Mouse (Mus musculus) liver, embryonic 14.5 days (tissue): Measurements from ENCODE around the gene Rhbdd2. TPM values are rescaled to one million over a fixed set of nuclear protein-coding genes. Genes with fewer than 3 reads are reported as not detected.

Experiments
- ATAC-seq: fragments of 200-750 bp; cut with Nextera tagmentation; 2 replicates; pipeline ENCODE4 v1.8.0; 2017; ENCODE audit warnings: moderate number of reproducible peaks, mild to moderate bottlenecking, moderate library complexity; ENCODE audit not compliant: insufficient read depth
- DNase-seq, 3 experiments: peaks; one replicate each; pipeline ENCODE4 v3.0.0-alpha.2; 2012 to 2013; ENCODE audit warnings: low read depth in 3 of 3, low spot score in 3 of 3
- H3K27ac ChIP-seq: fragments of 300-500 bp; sonication (generic); 2 replicates; pipeline ENCODE4 v1.5.1; 2014; ENCODE audit warnings: moderate library complexity, mild to moderate bottlenecking, control low read depth, inconsistent platforms
- H3K27me3 ChIP-seq: fragments of 300-500 bp; sonication (generic); 2 replicates; pipeline ENCODE4 v1.6.1; 2014; ENCODE audit warnings: mild to moderate bottlenecking, low read length, moderate library complexity; ENCODE audit not compliant: control insufficient read depth, insufficient read depth
- H3K36me3 ChIP-seq: fragments of 300-500 bp; sonication (generic); replicated peaks from 2 replicates; pipeline ENCODE4 v1.6.1; 2014; ENCODE audit warnings: low read depth; ENCODE audit not compliant: control insufficient read depth, insufficient read depth
- H3K4me1 ChIP-seq, 2 experiments: fragments of 200-500 bp in 1 of 2; fragments of 300-500 bp in 1 of 2; sonication (generic) in 1 of 2; replicated peaks; 2 replicates each; pipeline ENCODE4 v1.6.1; 2012 to 2014; ENCODE audit warnings: antibody characterized with exemption in 1 of 2, inconsistent platforms in 1 of 2, low read length in 1 of 2; ENCODE audit not compliant: control insufficient read depth in 2 of 2, insufficient read depth in 2 of 2
- H3K4me2 ChIP-seq: fragments of 300-500 bp; sonication (generic); 2 replicates; pipeline ENCODE4 v1.6.1; 2014; ENCODE audit warnings: low read depth, mild to moderate bottlenecking, control low read depth, moderate library complexity
- H3K4me3 ChIP-seq, 2 experiments: fragments of 200-500 bp in 1 of 2; fragments of 300-500 bp in 1 of 2; sonication (generic) in 1 of 2; 2 replicates each; pipeline ENCODE4 v1.5.1; 2012 to 2014; ENCODE audit warnings: low read depth in 2 of 2, low read length in 2 of 2, mild to moderate bottlenecking in 2 of 2, control low read depth in 1 of 2, inconsistent platforms in 1 of 2, moderate library complexity in 1 of 2; ENCODE audit not compliant: insufficient read depth in 1 of 2
- H3K9ac ChIP-seq: fragments of 300-500 bp; sonication (generic); replicated peaks from 2 replicates; pipeline ENCODE4 v1.6.1; 2014; ENCODE audit warnings: mild to moderate bottlenecking, control low read depth, moderate library complexity
- H3K9me3 ChIP-seq: fragments of 300-500 bp; sonication (generic); 2 replicates; pipeline ENCODE4 v1.6.1; 2016; ENCODE audit warnings: low read length, mixed read lengths; ENCODE audit not compliant: control insufficient read depth
- CTCF ChIP-seq: IDR thresholded peaks from 2 replicates; pipeline ENCODE4 v1.5.1; 2016; ENCODE audit warnings: antibody characterized with exemption, low read depth, control low read depth
- EP300 ChIP-seq: IDR thresholded peaks from 2 replicates; pipeline ENCODE4 v1.6.1; 2016; ENCODE audit warnings: antibody characterized with exemption, low read depth
- WGBS: fragments of 180-500 bp; shearing (Covaris S2); extraction: QIAGEN DNeasy Blood & Tissue Kit; methylation state at CpG from one replicate; pipeline ENCODE4 v1.1.7; 2014; ENCODE audit not compliant: insufficient replicate concordance; 5-methylcytosine and 5-hydroxymethylcytosine counted together
- polyA plus RNA-seq, 2 experiments: library from polyadenylated mRNA; depleted of rRNA in 1 of 2; stranded (reverse) in 1 of 2; unstranded in 1 of 2; fragments of >200 nt; fragmentation: Nextera tagmentation in 1 of 2; extraction: Ambion mirVana in 1 of 2; gene quantifications; 2 replicates each; pipeline versions ENCODE4 v1.2.1 to v1.2.3; 2012 to 2014

Rhbdd2 gene
- polyA plus RNA-seq, 2 experiments: 4.1 to 8.3 TPM

- no peak for ATAC-seq
- Histone ChIP-seq H3K9ac (no peak overlapping the region), H3K9me3 (no peaks in the 10 kb centered on the region), H3K36me3 (no peaks in the 10 kb centered on the region), H3K27me3 (no peaks in the 10 kb centered on the region), H3K4me2 (no peak overlapping the region), H3K4me1 (no peaks in the 10 kb centered on the region), H3K4me3 (no peak overlapping the region), H3K27ac (no peak overlapping the region)
- DNase-seq: no peak
- 78% methylated on average over 18 of the region's 18 CpGs for WGBS
- TF ChIP-seq CTCF (no peak), EP300 (no peak)
These were observed 9.3 kb upstream of the Rhbdd2 start for GRCm38 (mm10) chr5:135623006-135623563.

GRCm38 (mm10) chr5:135628916-135629315 lies 3.5 kb upstream of the Rhbdd2 start:
- DNase-seq: no peak
- peaks cover 0 to 9% of the 10 kb centered on the region in 2 experiments; a peak in 3 of 4 replicates for H3K4me1 ChIP-seq
- no peak for ATAC-seq
- no peaks in the 10 kb centered on the region for H3K27me3 ChIP-seq
- no peak overlapping the region for H3K4me3 ChIP-seq
- H3K27ac ChIP-seq: no peak overlapping the region
- no peaks in the 10 kb centered on the region for H3K36me3 ChIP-seq
- no peaks in the 10 kb centered on the region for H3K9me3 ChIP-seq
- no peak overlapping the region for H3K9ac ChIP-seq
- 37% methylated on average over 10 of the region's 10 CpGs for WGBS
- H3K4me2 ChIP-seq: no peak overlapping the region; the same call in 1 of the 2 replicates
- no peak for TF ChIP-seq CTCF
- no peak for TF ChIP-seq EP300

DNA sequence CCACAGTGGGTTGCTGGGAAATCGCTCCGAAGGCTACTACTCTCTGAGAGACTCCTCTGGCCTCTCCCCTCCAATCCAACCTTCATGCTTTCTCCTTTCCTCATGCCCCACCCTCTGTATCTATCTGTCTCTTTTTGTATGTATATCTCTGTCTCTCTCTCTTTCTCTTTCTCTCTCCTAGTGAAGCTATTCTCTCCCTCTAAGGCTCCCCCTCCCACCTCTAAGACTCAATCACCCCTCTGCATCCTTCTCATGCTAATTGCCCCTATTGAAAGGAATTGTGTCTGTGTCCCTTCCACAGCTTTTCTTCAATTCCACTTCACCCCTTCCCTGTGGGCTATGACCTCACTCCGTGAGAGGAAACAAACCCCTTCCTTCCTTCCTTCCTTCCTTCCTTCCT lies 3.0 kb upstream of the Rhbdd2 start:
- WGBS: 66% methylated on average over 3 of the region's 3 CpGs
- H3K9ac ChIP-seq: no peak overlapping the region
- no peak overlapping the region for H3K4me2 ChIP-seq
- TF ChIP-seq EP300 (no peak), CTCF (no peak)
- DNase-seq: no peak
- peaks cover 0 to 9% of the 10 kb centered on the region in 2 experiments; a peak in 3 of 4 replicates for H3K4me1 ChIP-seq
- H3K36me3 ChIP-seq: no peaks in the 10 kb centered on the region
- no peak for ATAC-seq
- no peaks in the 10 kb centered on the region for H3K9me3 ChIP-seq
- H3K27me3 ChIP-seq: no peaks in the 10 kb centered on the region
- no peak overlapping the region for H3K27ac ChIP-seq
- no peak overlapping the region for H3K4me3 ChIP-seq

DNA sequence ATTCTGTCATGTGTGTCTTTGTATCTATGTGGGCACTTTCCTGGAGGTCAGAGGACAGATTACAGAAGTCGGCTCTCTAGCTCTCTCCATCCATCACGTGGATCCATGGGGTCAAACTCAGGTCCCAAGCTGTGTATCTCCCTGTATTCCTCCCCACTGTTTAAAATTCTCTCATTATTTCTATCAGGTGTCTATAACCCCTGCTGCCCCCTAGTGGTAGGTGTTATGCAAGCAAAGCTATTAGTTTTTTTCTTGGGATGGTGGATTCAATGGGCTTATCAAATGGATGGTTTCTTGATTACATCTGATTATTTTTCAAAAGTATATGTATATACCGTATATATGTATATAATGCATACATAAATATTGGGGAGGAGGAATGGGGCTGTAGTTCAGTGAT lies 1.8 kb upstream of the Rhbdd2 start:
- peak; percentile 42 to 59 (median 42) for DNase-seq
- Histone ChIP-seq H3K9ac (no peak overlapping the region), H3K4me1 (peaks cover 0 to 9% of the 10 kb centered on the region in 2 experiments; a peak in 3 of 4 replicates), H3K4me3 (no peak overlapping the region), H3K27me3 (no peaks in the 10 kb centered on the region), H3K9me3 (no peaks in the 10 kb centered on the region), H3K4me2 (no peak overlapping the region), H3K36me3 (no peaks in the 10 kb centered on the region), H3K27ac (no peak overlapping the region)
- no peak for ATAC-seq
- WGBS: 14% methylated on average over 3 of the region's 3 CpGs
- TF ChIP-seq EP300 (no peak), CTCF (peak; percentile 74)

DNA sequence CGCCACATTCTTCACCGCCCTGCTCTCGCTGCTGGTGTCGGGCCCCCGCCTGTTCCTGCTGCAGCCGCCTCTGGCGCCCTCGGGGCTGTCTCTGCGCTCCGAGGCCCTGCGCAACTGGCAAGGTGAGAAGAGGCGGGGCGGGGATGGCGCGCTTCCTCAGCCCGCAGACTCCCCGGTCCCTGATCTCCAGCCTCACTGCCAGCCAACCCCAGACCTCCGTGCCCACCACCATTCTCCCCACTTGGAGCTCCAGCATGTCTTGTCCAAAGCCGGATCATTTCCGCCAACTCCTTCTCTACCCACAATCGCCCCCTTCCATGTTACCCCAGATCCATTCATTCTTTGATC lies 353 bp downstream of the Rhbdd2 start:
- ATAC-seq (peak; percentile 80), DNase-seq (no peak)
- Histone ChIP-seq H3K4me2 (peak overlapping the region; percentile 75), H3K36me3 (no peaks in the 10 kb centered on the region), H3K9me3 (no peaks in the 10 kb centered on the region), H3K27ac (no peak overlapping the region), H3K27me3 (no peaks in the 10 kb centered on the region), H3K4me1 (peaks cover 0 to 9% of the 10 kb centered on the region in 2 experiments; a peak in 3 of 4 replicates), H3K4me3 (peak overlapping the region; percentile 77 to 86), H3K9ac (peak overlapping the region; percentile 70)
- WGBS: under 1% methylated on average over 21 of the region's 21 CpGs
- no peak for TF ChIP-seq EP300
- TF ChIP-seq CTCF: no peak
